Mouse (Mus musculus): Measurements from ENCODE around the gene Olfr1410. TPM values are rescaled to one million over a fixed set of nuclear protein-coding genes. Genes with fewer than 3 reads are reported as not detected.

Gene Olfr1410
- polyA plus RNA-seq, 1 experiment from 2014 or later: not detected

DNA sequence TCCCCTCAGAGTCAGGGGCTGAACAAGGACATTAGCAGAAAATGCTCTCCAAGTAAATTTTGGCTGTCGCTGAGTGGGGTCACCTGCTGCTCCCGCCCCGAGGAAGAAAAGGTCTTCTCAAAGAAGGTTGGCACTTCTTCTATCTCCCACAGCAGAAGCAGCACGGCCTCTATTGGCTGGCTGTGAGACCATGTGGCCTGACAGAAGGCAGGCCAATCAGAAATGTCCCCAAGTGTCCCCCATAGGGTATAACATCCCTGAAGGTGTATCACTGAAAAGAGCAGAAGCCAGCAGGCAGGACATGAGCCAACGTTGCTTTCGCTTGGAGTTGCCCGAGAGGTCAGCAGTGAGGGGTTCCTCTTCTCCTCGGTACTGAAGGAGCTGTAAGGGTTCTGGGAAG lies 30.4 kb downstream of the Olfr1410 start:
- H3K9ac ChIP-seq: no peak overlapping the region
- peaks cover 40% of the 10 kb centered on the region for H3K36me3 ChIP-seq (replicated peaks; ENCODE audit: control insufficient read depth, insufficient read depth)
- ATAC-seq (ENCODE audit: low FRiP score) (no peak), DNase-seq (ENCODE audit: low spot score) (no peak)
- H3K4me3 ChIP-seq (replicated peaks; ENCODE audit: low read length): no peak overlapping the region
- H3K4me2 ChIP-seq (replicated peaks): no peak overlapping the region
- H3K9me3 ChIP-seq (ENCODE audit: control insufficient read depth, low read length): no peaks in the 10 kb centered on the region
- WGBS: 88% methylated on average over 8 of the region's 8 CpGs
- H3K4me1 ChIP-seq (replicated peaks; ENCODE audit: control insufficient read depth, insufficient read depth, low read length): peaks cover 11% of the 10 kb centered on the region
- H3K27ac ChIP-seq: 0 out of 2 replicates have a peak overlapping the region, but pooled peaks have one; percentile 15
- no peaks in the 10 kb centered on the region for H3K27me3 ChIP-seq (ENCODE audit: control insufficient read depth, insufficient read depth, low read length)

DNA sequence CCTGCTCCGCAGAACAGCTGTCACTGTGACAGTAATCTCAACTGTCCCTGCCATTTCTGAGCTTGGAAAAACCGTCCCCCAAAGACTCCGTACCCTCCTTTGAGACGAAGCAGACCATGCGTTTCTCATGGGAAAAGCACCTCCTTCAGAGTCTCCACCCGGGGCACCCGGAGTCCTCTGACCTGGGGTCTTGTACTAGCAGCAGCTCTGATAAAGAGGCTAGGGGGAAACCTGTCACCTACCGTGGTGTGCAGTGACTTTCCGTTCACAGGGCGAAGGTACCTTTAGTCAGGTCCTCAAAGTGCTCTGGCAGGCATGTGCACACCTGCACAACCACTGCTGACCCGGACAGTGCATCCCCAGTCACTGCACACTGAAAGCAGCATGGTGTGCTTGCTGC lies 31.1 kb downstream of the Olfr1410 start:
- no peak overlapping the region for H3K9ac ChIP-seq
- no peak for ATAC-seq (ENCODE audit: low FRiP score)
- H3K36me3 ChIP-seq (replicated peaks; ENCODE audit: control insufficient read depth, insufficient read depth): peaks cover 40% of the 10 kb centered on the region
- H3K4me2 ChIP-seq (replicated peaks): no peak overlapping the region
- H3K4me3 ChIP-seq (replicated peaks; ENCODE audit: low read length): no peak overlapping the region
- no peaks in the 10 kb centered on the region for H3K27me3 ChIP-seq (ENCODE audit: control insufficient read depth, insufficient read depth, low read length)
- H3K27ac ChIP-seq: no peak overlapping the region
- no peak for DNase-seq (ENCODE audit: low spot score)
- 94% methylated on average over 11 of the region's 11 CpGs for WGBS
- no peaks in the 10 kb centered on the region for H3K9me3 ChIP-seq (ENCODE audit: control insufficient read depth, low read length)
- peaks cover 14% of the 10 kb centered on the region for H3K4me1 ChIP-seq (replicated peaks; ENCODE audit: control insufficient read depth, insufficient read depth, low read length)

GRCm38 (mm10) chr1:92637501-92638172 lies 32.1 kb downstream of the Olfr1410 start:
- Histone ChIP-seq H3K27ac (no peak overlapping the region), H3K4me1 (replicated peaks; ENCODE audit: control insufficient read depth, insufficient read depth, low read length) (peaks cover 20% of the 10 kb centered on the region), H3K4me2 (replicated peaks) (no peak overlapping the region), H3K36me3 (replicated peaks; ENCODE audit: control insufficient read depth, insufficient read depth) (peaks cover 40% of the 10 kb centered on the region), H3K4me3 (replicated peaks; ENCODE audit: low read length) (no peak overlapping the region), H3K9me3 (ENCODE audit: control insufficient read depth, low read length) (no peaks in the 10 kb centered on the region), H3K9ac (no peak overlapping the region), H3K27me3 (ENCODE audit: control insufficient read depth, insufficient read depth, low read length) (no peaks in the 10 kb centered on the region)
- WGBS: 91% methylated on average over 15 of the region's 15 CpGs
- DNase-seq (ENCODE audit: low spot score) (no peak), ATAC-seq (ENCODE audit: low FRiP score) (no peak)

DNA sequence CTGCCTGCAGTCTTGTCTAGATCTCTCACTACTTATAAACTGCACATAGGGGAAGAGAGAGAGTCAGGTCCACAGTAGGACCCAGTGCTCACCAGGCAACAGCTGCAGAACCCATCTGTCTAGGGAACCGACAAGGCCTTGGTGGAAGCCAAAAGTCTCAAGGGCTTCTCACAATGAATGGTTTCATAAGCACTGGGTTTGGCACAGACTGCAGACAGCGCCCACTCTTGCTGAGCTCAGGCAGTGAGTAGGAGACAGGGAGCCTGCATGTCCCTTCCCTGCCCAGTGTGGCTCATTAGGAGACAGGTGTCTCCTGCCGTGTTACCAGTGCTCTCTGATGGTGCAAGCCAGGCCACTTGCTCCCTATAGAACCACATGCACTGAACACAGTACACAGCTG lies 32.6 kb downstream of the Olfr1410 start:
- DNase-seq (ENCODE audit: low spot score): no peak
- no peaks in the 10 kb centered on the region for H3K9me3 ChIP-seq (ENCODE audit: control insufficient read depth, low read length)
- no peak overlapping the region for H3K27ac ChIP-seq
- H3K9ac ChIP-seq: no peak overlapping the region
- WGBS: 93% methylated on average over 3 of the region's 3 CpGs
- H3K4me1 ChIP-seq (replicated peaks; ENCODE audit: control insufficient read depth, insufficient read depth, low read length): peaks cover 20% of the 10 kb centered on the region
- H3K4me3 ChIP-seq (replicated peaks; ENCODE audit: low read length): no peak overlapping the region
- peaks cover 40% of the 10 kb centered on the region for H3K36me3 ChIP-seq (replicated peaks; ENCODE audit: control insufficient read depth, insufficient read depth)
- H3K27me3 ChIP-seq (ENCODE audit: control insufficient read depth, insufficient read depth, low read length): no peaks in the 10 kb centered on the region
- no peak for ATAC-seq (ENCODE audit: low FRiP score)
- H3K4me2 ChIP-seq (replicated peaks): no peak overlapping the region

DNA sequence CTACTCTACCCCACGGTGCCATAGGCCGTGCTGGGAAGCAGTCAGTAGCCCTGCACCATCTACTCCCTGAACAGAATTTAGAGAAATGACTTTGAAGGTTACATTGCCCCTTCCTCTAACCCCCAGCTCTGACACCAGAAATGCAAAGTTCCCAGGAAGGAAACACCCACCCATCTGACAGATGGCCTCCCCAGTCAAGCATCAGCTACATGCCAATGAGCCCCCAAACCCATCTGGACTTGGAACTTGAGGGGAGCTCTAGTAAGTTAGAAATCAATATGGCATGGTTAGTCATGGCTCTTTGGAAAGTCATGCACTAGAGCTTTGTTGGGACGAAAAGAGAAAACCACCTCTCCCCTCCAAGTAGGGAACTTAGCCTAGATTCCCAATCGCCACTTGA lies 33.2 kb downstream of the Olfr1410 start:
- Histone ChIP-seq H3K27ac (no peak overlapping the region), H3K27me3 (ENCODE audit: control insufficient read depth, insufficient read depth, low read length) (no peaks in the 10 kb centered on the region), H3K9me3 (ENCODE audit: control insufficient read depth, low read length) (no peaks in the 10 kb centered on the region), H3K36me3 (replicated peaks; ENCODE audit: control insufficient read depth, insufficient read depth) (peaks cover 40% of the 10 kb centered on the region), H3K4me1 (replicated peaks; ENCODE audit: control insufficient read depth, insufficient read depth, low read length) (peaks cover 20% of the 10 kb centered on the region), H3K4me3 (replicated peaks; ENCODE audit: low read length) (no peak overlapping the region), H3K4me2 (replicated peaks) (no peak overlapping the region), H3K9ac (no peak overlapping the region)
- DNase-seq (ENCODE audit: low spot score) (no peak), ATAC-seq (ENCODE audit: low FRiP score) (no peak)
- 96% methylated on average over 4 of the region's 4 CpGs for WGBS

GRCm38 (mm10) chr1:92640393-92640792 lies 34.8 kb downstream of the Olfr1410 start:
- Histone ChIP-seq H3K4me3 (replicated peaks; ENCODE audit: low read length) (peak overlapping the region; percentile 85; the same call in 1 of the 2 replicates), H3K36me3 (replicated peaks; ENCODE audit: control insufficient read depth, insufficient read depth) (peaks cover 40% of the 10 kb centered on the region), H3K9me3 (ENCODE audit: control insufficient read depth, low read length) (no peaks in the 10 kb centered on the region), H3K4me1 (replicated peaks; ENCODE audit: control insufficient read depth, insufficient read depth, low read length) (peaks cover 17% of the 10 kb centered on the region), H3K9ac (peak overlapping the region; percentile 91; the same call in 1 of the 2 replicates), H3K27ac (no peak overlapping the region), H3K27me3 (ENCODE audit: control insufficient read depth, insufficient read depth, low read length) (no peaks in the 10 kb centered on the region), H3K4me2 (replicated peaks) (peak overlapping the region; percentile 96)
- no peak for ATAC-seq (ENCODE audit: low FRiP score)
- DNase-seq (ENCODE audit: low spot score): no peak
- 92% methylated on average over 6 of the region's 6 CpGs for WGBS

DNA sequence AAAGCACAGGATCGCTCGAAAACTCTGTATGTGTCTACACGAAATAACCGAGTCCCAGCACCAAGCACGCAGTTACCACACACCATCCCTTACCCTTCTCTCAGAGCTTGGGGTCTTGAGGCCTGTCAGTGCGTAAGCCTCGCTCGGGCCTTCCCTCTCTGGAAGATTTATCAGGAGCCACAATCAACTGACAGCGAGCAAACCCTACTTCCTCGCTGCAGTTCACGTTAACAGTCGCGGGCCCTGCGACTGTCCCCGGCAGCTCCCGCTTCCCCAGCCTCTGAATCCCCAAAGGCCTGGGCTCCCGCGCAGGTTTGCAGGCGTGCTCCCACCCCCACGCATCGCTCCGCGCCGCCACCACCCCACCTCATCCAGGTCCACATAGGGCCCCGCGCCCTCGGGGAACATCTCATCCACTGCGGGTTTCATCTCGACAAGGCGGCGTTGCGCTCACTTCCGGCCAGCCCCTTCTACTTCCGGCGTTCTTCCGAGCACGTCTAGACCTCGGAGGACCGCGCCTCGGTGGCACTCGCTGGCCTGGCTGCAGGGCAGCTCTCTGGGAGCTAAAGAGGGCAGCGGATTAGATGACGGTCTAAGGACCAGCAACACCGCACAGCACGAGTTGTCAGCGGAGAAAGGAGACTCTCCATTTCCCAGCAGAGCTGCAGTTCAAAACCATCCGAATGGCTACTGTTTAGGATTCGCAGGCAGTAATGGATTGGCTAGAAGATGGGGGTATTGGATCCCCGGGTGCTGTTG lies 36.1 kb downstream of the Olfr1410 start, which contains the start of gene Cops9:
Cops9 (minus strand) TSS at position 472 of the 759 bp plus-strand sequence.
- 1% methylated on average over 50 of the region's 50 CpGs for WGBS
- H3K27me3 ChIP-seq (ENCODE audit: control insufficient read depth, insufficient read depth, low read length): no peaks in the 10 kb centered on the region
- ATAC-seq (ENCODE audit: low FRiP score): peak; percentile 92

GRCm38 (mm10) chr1:92643691-92644090 lies 38.1 kb downstream of the Olfr1410 start:
- H3K27ac ChIP-seq: no peak overlapping the region
- no peak overlapping the region for H3K9ac ChIP-seq
- H3K4me2 ChIP-seq (replicated peaks): no peak overlapping the region
- DNase-seq (ENCODE audit: low spot score): no peak
- H3K4me3 ChIP-seq (replicated peaks; ENCODE audit: low read length): no peak overlapping the region
- H3K9me3 ChIP-seq (ENCODE audit: control insufficient read depth, low read length): no peaks in the 10 kb centered on the region
- ATAC-seq (ENCODE audit: low FRiP score): no peak
- H3K4me1 ChIP-seq (replicated peaks; ENCODE audit: control insufficient read depth, insufficient read depth, low read length): peaks cover 17% of the 10 kb centered on the region
- H3K36me3 ChIP-seq (replicated peaks; ENCODE audit: control insufficient read depth, insufficient read depth): peaks cover 9% of the 10 kb centered on the region; the same call in 1 of the 2 replicates
- 66% methylated on average over 4 of the region's 4 CpGs for WGBS
- no peaks in the 10 kb centered on the region for H3K27me3 ChIP-seq (ENCODE audit: control insufficient read depth, insufficient read depth, low read length)

More for the DNA sequence above, 36.1 kb downstream of the Olfr1410 start, which contains the start of gene Cops9:
- H3K36me3 ChIP-seq (replicated peaks; ENCODE audit: control insufficient read depth, insufficient read depth): peaks cover 28% of the 10 kb centered on the region
- H3K9ac ChIP-seq: peak within 1 kb of the TSS; percentile 91
- H3K4me3 ChIP-seq (replicated peaks; ENCODE audit: low read length): peak within 1 kb of the TSS; percentile 85
- H3K27ac ChIP-seq: peak within 1 kb of the TSS; percentile 79
- no peaks in the 10 kb centered on the region for H3K9me3 ChIP-seq (ENCODE audit: control insufficient read depth, low read length)
- peaks cover 17% of the 10 kb centered on the region for H3K4me1 ChIP-seq (replicated peaks; ENCODE audit: control insufficient read depth, insufficient read depth, low read length)
- peak within 1 kb of the TSS; percentile 96 for H3K4me2 ChIP-seq (replicated peaks)
- peak; percentile 93 for DNase-seq (ENCODE audit: low spot score)

- no peak overlapping the region for H3K4me3 ChIP-seq (replicated peaks; ENCODE audit: low read length)
- H3K4me1 ChIP-seq (replicated peaks; ENCODE audit: control insufficient read depth, insufficient read depth, low read length): peaks cover 17% of the 10 kb centered on the region
- no peak overlapping the region for H3K9ac ChIP-seq
- no peak for DNase-seq (ENCODE audit: low spot score)
- no peaks in the 10 kb centered on the region for H3K36me3 ChIP-seq (replicated peaks; ENCODE audit: control insufficient read depth, insufficient read depth)
- H3K9me3 ChIP-seq (ENCODE audit: control insufficient read depth, low read length): no peaks in the 10 kb centered on the region
- no peaks in the 10 kb centered on the region for H3K27me3 ChIP-seq (ENCODE audit: control insufficient read depth, insufficient read depth, low read length)
- H3K27ac ChIP-seq: no peak overlapping the region
- 89% methylated on average over 5 of the region's 5 CpGs for WGBS
- no peak overlapping the region for H3K4me2 ChIP-seq (replicated peaks)
- no peak for ATAC-seq (ENCODE audit: low FRiP score)
These were observed 39.3 kb downstream of the Olfr1410 start for GRCm38 (mm10) chr1:92644916-92645315.

Data from hindbrain, embryonic 14.5 days (tissue).